Comparison of ENCODE assay signal across 22 mouse cellular contexts in the genomic region with DNA sequence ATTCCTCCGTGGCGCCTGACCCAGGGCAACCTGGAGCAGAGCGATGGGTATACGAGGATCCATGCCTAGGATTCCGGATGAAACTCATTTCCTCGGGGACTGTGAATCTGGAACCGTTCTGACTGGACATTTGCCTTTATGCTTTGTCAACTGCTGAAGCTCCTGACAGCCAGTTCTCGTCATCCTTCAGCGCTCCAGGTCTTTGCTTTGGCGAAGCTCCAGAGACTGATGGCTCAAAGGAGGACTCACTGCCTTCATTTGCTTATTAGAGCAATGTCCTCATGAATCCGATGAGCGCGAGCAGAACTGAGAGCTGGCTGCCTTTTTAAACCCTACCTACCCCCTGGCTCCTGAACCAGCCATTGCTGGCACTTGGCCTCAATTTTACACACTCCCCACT. TPM values are rescaled to one million over a fixed set of nuclear protein-coding genes. Genes with fewer than 3 reads are reported as not detected.
DNase-seq lines count a peak whose midpoint lies in the region; ATAC-seq and TF ChIP-seq lines count a peak whose summit lies in the region.
"Had no signal": no experiment of that assay in that cellular context is flagged by ENCODE, and none has a peak within 500 bp of the region (broad histone marks: within the 10 kb centered on the region; RNA-seq: fewer than 3 reads in every experiment).

No protein-coding gene starts in this region.

- TF ChIP-seq EP300 in stomach, postnatal 0 days (optimal IDR thresholded peaks at IDR 0.05), result no peak

- no peak for TF ChIP-seq POLR2A in lung, adult 2 months (IDR thresholded peaks at IDR 0.05; ENCODE audit: borderline replicate concordance, extremely low read depth, low read depth, low read length)

- H3K9ac ChIP-seq in hindbrain, embryonic 15.5 days, result no peak overlapping the region
- H3K9ac ChIP-seq in lung, embryonic 14.5 days, result no peak overlapping the region
- H3K9ac ChIP-seq in stomach, embryonic 14.5 days (replicated peaks; ENCODE audit: low read depth, low read length), result no peak overlapping the region
- no peak overlapping the region for H3K9ac ChIP-seq in stomach, postnatal 0 days (ENCODE audit: low read length)
- no peak overlapping the region for H3K9ac ChIP-seq in stomach, embryonic 16.5 days (ENCODE audit: low read length)
- H3K9ac ChIP-seq: liver, embryonic 12.5 days had no signal

- no peak overlapping the region for H3K27ac ChIP-seq in hindbrain, embryonic 15.5 days (replicated peaks)
- no peak overlapping the region for H3K27ac ChIP-seq in hindbrain, embryonic 10.5 days
- H3K27ac ChIP-seq in lung, embryonic 14.5 days (ENCODE audit: low read depth), result no peak overlapping the region
- H3K27ac ChIP-seq in stomach, embryonic 14.5 days (ENCODE audit: low read length), result no peak overlapping the region
- H3K27ac ChIP-seq in stomach, postnatal 0 days (replicated peaks), result no peak overlapping the region
- no peak overlapping the region for H3K27ac ChIP-seq in stomach, embryonic 16.5 days (ENCODE audit: low read length)
- H3K27ac ChIP-seq: layer of hippocampus, adult 2 months; liver, embryonic 12.5 days had no signal

- H3K4me1 ChIP-seq in hindbrain, embryonic 15.5 days (replicated peaks), result peaks cover 6% of the 10 kb centered on the region
- H3K4me1 ChIP-seq in hindbrain, embryonic 10.5 days (replicated peaks), result peaks cover 8% of the 10 kb centered on the region; the same call in 1 of the 2 replicates
- no peaks in the 10 kb centered on the region for H3K4me1 ChIP-seq in lung, embryonic 14.5 days (ENCODE audit: insufficient read depth)
- H3K4me1 ChIP-seq in lung, adult 2 months (ENCODE audit: control insufficient read depth, insufficient read depth, low read length), result no peaks in the 10 kb centered on the region
- no peaks in the 10 kb centered on the region for H3K4me1 ChIP-seq in stomach, embryonic 14.5 days (ENCODE audit: control insufficient read depth, insufficient read depth, low read length)
- no peaks in the 10 kb centered on the region for H3K4me1 ChIP-seq in stomach, postnatal 0 days (replicated peaks; ENCODE audit: control insufficient read depth, insufficient read depth)
- H3K4me1 ChIP-seq in stomach, embryonic 16.5 days (ENCODE audit: control insufficient read depth, insufficient read depth, low read length), result no peaks in the 10 kb centered on the region; the same call in 1 of the 2 replicates
- H3K4me1 ChIP-seq: liver, embryonic 12.5 days had no signal

- H3K9me3 ChIP-seq in hindbrain, embryonic 15.5 days, result no peaks in the 10 kb centered on the region
- no peaks in the 10 kb centered on the region for H3K9me3 ChIP-seq in hindbrain, embryonic 10.5 days
- H3K9me3 ChIP-seq in lung, embryonic 14.5 days (ENCODE audit: low read depth, low read length), result no peaks in the 10 kb centered on the region
- no peaks in the 10 kb centered on the region for H3K9me3 ChIP-seq in stomach, embryonic 14.5 days (ENCODE audit: control insufficient read depth, low read depth, low read length)
- H3K9me3 ChIP-seq in stomach, postnatal 0 days (ENCODE audit: control insufficient read depth, low read length), result no peaks in the 10 kb centered on the region
- H3K9me3 ChIP-seq in stomach, embryonic 16.5 days (replicated peaks; ENCODE audit: control insufficient read depth, low read length), result no peaks in the 10 kb centered on the region
- H3K9me3 ChIP-seq: liver, embryonic 12.5 days had no signal

- H3K27me3 ChIP-seq in hindbrain, embryonic 15.5 days, result no peaks in the 10 kb centered on the region
- H3K27me3 ChIP-seq in hindbrain, embryonic 10.5 days (ENCODE audit: insufficient read depth, poor library complexity, severe bottlenecking), result peaks cover 18% of the 10 kb centered on the region
- H3K27me3 ChIP-seq in lung, embryonic 14.5 days (ENCODE audit: insufficient read depth, low read length), result peaks cover 3% of the 10 kb centered on the region; the same call in 1 of the 2 replicates
- no peaks in the 10 kb centered on the region for H3K27me3 ChIP-seq in stomach, embryonic 14.5 days (ENCODE audit: control insufficient read depth, insufficient read depth, low read length)
- H3K27me3 ChIP-seq in stomach, postnatal 0 days (ENCODE audit: control insufficient read depth, insufficient read depth, low read length), result no peaks in the 10 kb centered on the region
- H3K27me3 ChIP-seq in stomach, embryonic 16.5 days (ENCODE audit: control insufficient read depth, insufficient read depth, low read length), result no peaks in the 10 kb centered on the region

- no peak for TF ChIP-seq CTCF in lung, embryonic 14.5 days (IDR thresholded peaks at IDR 0.05; ENCODE audit: low read depth)
- no peak for TF ChIP-seq CTCF in lung, adult 2 months (IDR thresholded peaks at IDR 0.05; ENCODE audit: insufficient read depth, low read length)
- no peak for TF ChIP-seq CTCF in stomach, postnatal 0 days (IDR thresholded peaks at IDR 0.05; ENCODE audit: low read depth)

- peak overlapping the region; percentile 18 for H3K4me2 ChIP-seq in hindbrain, embryonic 15.5 days
- H3K4me2 ChIP-seq in lung, embryonic 14.5 days, result peak overlapping the region; percentile 31
- 0 out of 2 replicates have a peak overlapping the region, but pooled peaks have one; percentile 8 for H3K4me2 ChIP-seq in stomach, embryonic 14.5 days (replicated peaks; ENCODE audit: low read depth, low read length)
- H3K4me2 ChIP-seq in stomach, postnatal 0 days (replicated peaks; ENCODE audit: low read depth), result no peak overlapping the region
- peak overlapping the region; percentile 25; the same call in 1 of the 2 replicates for H3K4me2 ChIP-seq in stomach, embryonic 16.5 days (ENCODE audit: low read depth, low read length)
- H3K4me2 ChIP-seq: heart, embryonic 11.5 days; liver, embryonic 12.5 days had no signal

- H3K36me3 ChIP-seq in hindbrain, embryonic 15.5 days, result no peaks in the 10 kb centered on the region
- H3K36me3 ChIP-seq in hindbrain, embryonic 10.5 days, result no peaks in the 10 kb centered on the region
- H3K36me3 ChIP-seq in lung, embryonic 14.5 days (ENCODE audit: insufficient read depth), result no peaks in the 10 kb centered on the region
- H3K36me3 ChIP-seq in stomach, embryonic 14.5 days (ENCODE audit: control insufficient read depth, insufficient read depth, low read length), result no peaks in the 10 kb centered on the region
- no peaks in the 10 kb centered on the region for H3K36me3 ChIP-seq in stomach, postnatal 0 days (ENCODE audit: control insufficient read depth, insufficient read depth, low read length)
- no peaks in the 10 kb centered on the region for H3K36me3 ChIP-seq in stomach, embryonic 16.5 days (ENCODE audit: control insufficient read depth, insufficient read depth, low read length)
- H3K36me3 ChIP-seq: liver, embryonic 12.5 days had no signal

- ATAC-seq in hindbrain, embryonic 15.5 days (ENCODE audit: low FRiP score, low read depth), result no peak
- peak; percentile 21; the same call in 1 of the 2 replicates for ATAC-seq in lung, embryonic 14.5 days (ENCODE audit: insufficient read depth)
- ATAC-seq in stomach, embryonic 14.5 days (ENCODE audit: insufficient number of reproducible peaks, insufficient read depth, low FRiP score, low read depth), result no peak
- no peak for ATAC-seq in stomach, postnatal 0 days (ENCODE audit: low FRiP score, low TSS enrichment)
- no peak for ATAC-seq in stomach, embryonic 16.5 days (ENCODE audit: insufficient read depth, low FRiP score)
- ATAC-seq: forebrain, embryonic 16.5 days; liver, embryonic 12.5 days had no signal

- DNase-seq in hindbrain, embryonic 10.5 days (ENCODE audit: low spot score), result no peak
- peak; percentile 60 for DNase-seq in lung, embryonic 14.5 days
- no peak for DNase-seq in lung, adult 2 months
- DNase-seq in stomach, postnatal 0 days (ENCODE audit: low spot score), result no peak
- no peak for DNase-seq in embryo, embryonic 11 days
- DNase-seq: B cell, adult 2 months; cerebellum, postnatal 25 days; heart, postnatal 14 days; lung, postnatal 10 days; right cerebral cortex, postnatal 25 days; thymus, postnatal 36 days had no signal

- WGBS in hindbrain, embryonic 15.5 days, result 36% methylated on average over 13 of the region's 13 CpGs
- 44% methylated on average over 13 of the region's 13 CpGs for WGBS in hindbrain, embryonic 10.5 days
- 31% methylated on average over 13 of the region's 13 CpGs for WGBS in lung, embryonic 14.5 days
- WGBS in lung, adult 2 months, result 39% methylated on average over 13 of the region's 13 CpGs
- 40% methylated on average over 13 of the region's 13 CpGs for WGBS in stomach, embryonic 14.5 days
- WGBS in stomach, postnatal 0 days, result 38% methylated on average over 13 of the region's 13 CpGs
- 32% methylated on average over 13 of the region's 13 CpGs for WGBS in stomach, embryonic 16.5 days

- no peak overlapping the region for H3K4me3 ChIP-seq in hindbrain, embryonic 15.5 days
- H3K4me3 ChIP-seq in hindbrain, embryonic 10.5 days, result no peak overlapping the region
- no peak overlapping the region for H3K4me3 ChIP-seq in lung, embryonic 14.5 days (ENCODE audit: low read depth, low read length)
- no peak overlapping the region for H3K4me3 ChIP-seq in lung, adult 2 months (replicated peaks; ENCODE audit: extremely low read depth, low read depth, low read length)
- H3K4me3 ChIP-seq in stomach, embryonic 14.5 days (ENCODE audit: low read depth, low read length), result no peak overlapping the region
- H3K4me3 ChIP-seq in stomach, postnatal 0 days (ENCODE audit: low read depth, low read length), result no peak overlapping the region
- no peak overlapping the region for H3K4me3 ChIP-seq in stomach, embryonic 16.5 days (replicated peaks; ENCODE audit: low read length)
- H3K4me3 ChIP-seq: layer of hippocampus, adult 2 months; liver, embryonic 12.5 days had no signal

RNA-seq across cellular contexts. Expression of a gene that starts 11.1 kb away (rescaled TPM):
- polyA plus RNA-seq in hindbrain, embryonic 15.5 days (2015; fragmentation: Nextera tagmentation; extraction: Ambion mirVana), result 13.4 and 15.1 TPM in 2 replicates
- 1.1 and 2.2 TPM in 2 replicates for polyA plus RNA-seq in hindbrain, embryonic 10.5 days (2016; fragmentation: Nextera tagmentation; extraction: Ambion mirVana)
- polyA plus RNA-seq in lung, embryonic 14.5 days (2014; fragmentation: Nextera tagmentation; extraction: Ambion mirVana), result 0.65 and 1.4 TPM in 2 replicates
- 2.2 and 3.2 TPM in 2 replicates for polyA plus RNA-seq in lung, adult 2 months (2012; rRNA removed)
- polyA plus RNA-seq in stomach, embryonic 14.5 days (2014; fragmentation: Nextera tagmentation; extraction: Ambion mirVana), result 1.5 and 2.6 TPM in 2 replicates
- 33.0 and 34.7 TPM in 2 replicates for polyA plus RNA-seq in stomach, postnatal 0 days (2015; fragmentation: Nextera tagmentation; extraction: Ambion mirVana)
- polyA plus RNA-seq in stomach, embryonic 16.5 days (2015; fragmentation: Nextera tagmentation; extraction: Ambion mirVana), result 8.9 and 13.2 TPM in 2 replicates

RNA-seq across cellular contexts. Expression of a gene that starts 57.4 kb away (rescaled TPM):
- polyA plus RNA-seq in hindbrain, embryonic 15.5 days (2015; fragmentation: Nextera tagmentation; extraction: Ambion mirVana), result 113 and 130 TPM in 2 replicates
- polyA plus RNA-seq in hindbrain, embryonic 10.5 days (2016; fragmentation: Nextera tagmentation; extraction: Ambion mirVana), result 93.1 and 104 TPM in 2 replicates
- 78.5 and 86.2 TPM in 2 replicates for polyA plus RNA-seq in lung, embryonic 14.5 days (2014; fragmentation: Nextera tagmentation; extraction: Ambion mirVana)
- 2.9 and 5.0 TPM in 2 replicates for polyA plus RNA-seq in lung, adult 2 months (2012; rRNA removed)
- 83.4 and 86.2 TPM in 2 replicates for polyA plus RNA-seq in stomach, embryonic 14.5 days (2014; fragmentation: Nextera tagmentation; extraction: Ambion mirVana)
- 55.6 and 61.8 TPM in 2 replicates for polyA plus RNA-seq in stomach, postnatal 0 days (2015; fragmentation: Nextera tagmentation; extraction: Ambion mirVana)
- 53.0 and 67.3 TPM in 2 replicates for polyA plus RNA-seq in stomach, embryonic 16.5 days (2015; fragmentation: Nextera tagmentation; extraction: Ambion mirVana)

RNA-seq across cellular contexts. Expression of a gene that starts 58.2 kb away (rescaled TPM):
- 0.10 and 0.14 TPM in 2 replicates for polyA plus RNA-seq in hindbrain, embryonic 15.5 days (2015; fragmentation: Nextera tagmentation; extraction: Ambion mirVana)
- polyA plus RNA-seq in hindbrain, embryonic 10.5 days (2016; fragmentation: Nextera tagmentation; extraction: Ambion mirVana), result 0.07 and 0.17 TPM in 2 replicates
- polyA plus RNA-seq in lung, embryonic 14.5 days (2014; fragmentation: Nextera tagmentation; extraction: Ambion mirVana), result not detected in 2 replicates
- polyA plus RNA-seq in lung, adult 2 months (2012; rRNA removed), result not detected in 2 replicates
- polyA plus RNA-seq in stomach, embryonic 14.5 days (2014; fragmentation: Nextera tagmentation; extraction: Ambion mirVana), result not detected in 2 replicates
- polyA plus RNA-seq in stomach, postnatal 0 days (2015; fragmentation: Nextera tagmentation; extraction: Ambion mirVana), result not detected in 2 replicates
- polyA plus RNA-seq in stomach, embryonic 16.5 days (2015; fragmentation: Nextera tagmentation; extraction: Ambion mirVana), result not detected in 2 replicates
- polyA plus RNA-seq: embryonic facial prominence, embryonic 11.5 days; gonadal fat pad, adult 2 months; heart, embryonic 11.5 days; intestine, embryonic 14.5 days; limb, embryonic 11.5 days; liver, embryonic 12.5 days had no signal
